Mouse (Mus musculus) liver, embryonic 11.5 days (tissue): ENCODE results near the gene Bcl2l12. TPM values are rescaled to one million over a fixed set of nuclear protein-coding genes. Genes with fewer than 3 reads are reported as not detected.

Source experiments
- ATAC-seq: fragments of 200-750 bp; cut with Nextera tagmentation; replicated peaks from 2 replicates; pipeline ENCODE4 v1.8.0; 2017; ENCODE audit warnings: moderate number of reproducible peaks, mild to moderate bottlenecking, moderate TSS enrichment, moderate library complexity; ENCODE audit not compliant: low FRiP score
- DNase-seq: peaks from one replicate; pipeline ENCODE4 v3.0.0-alpha.2; 2017; ENCODE audit warnings: low spot score
- H3K27ac ChIP-seq: fragments of 300-500 bp; sonication (generic); 2 replicates; pipeline ENCODE4 v1.5.1; 2014; ENCODE audit warnings: mild to moderate bottlenecking, low read depth, low read length, control low read depth
- H3K27me3 ChIP-seq: fragments of 300-500 bp; sonication (generic); replicated peaks from 2 replicates; pipeline ENCODE4 v1.6.1; 2014; ENCODE audit warnings: low read length, mixed read lengths; ENCODE audit not compliant: control insufficient read depth, insufficient read depth
- H3K36me3 ChIP-seq: fragments of 300-500 bp; sonication (generic); 2 replicates; pipeline ENCODE4 v1.6.1; 2014; ENCODE audit warnings: mild to moderate bottlenecking, low read length, moderate library complexity, mixed read lengths; ENCODE audit not compliant: control insufficient read depth, insufficient read depth
- H3K4me1 ChIP-seq: fragments of 300-500 bp; sonication (generic); replicated peaks from 2 replicates; pipeline ENCODE4 v1.6.1; 2014; ENCODE audit warnings: low read length, mixed read lengths; ENCODE audit not compliant: control insufficient read depth, insufficient read depth
- H3K4me2 ChIP-seq: fragments of 300-500 bp; sonication (generic); 2 replicates; pipeline ENCODE4 v1.6.1; 2014; ENCODE audit warnings: mild to moderate bottlenecking, control low read depth, moderate library complexity
- H3K4me3 ChIP-seq: fragments of 300-500 bp; sonication (generic); 2 replicates; pipeline ENCODE4 v1.5.1; 2014; ENCODE audit warnings: low read depth, low read length, control low read depth
- H3K9ac ChIP-seq: fragments of 300-500 bp; sonication (generic); 2 replicates; pipeline ENCODE4 v1.6.1; 2014; ENCODE audit warnings: low read depth, low read length, control low read depth
- H3K9me3 ChIP-seq: fragments of 300-500 bp; sonication (generic); 2 replicates; pipeline ENCODE4 v1.6.1; 2016; ENCODE audit warnings: low read length, inconsistent platforms, mixed read lengths; ENCODE audit not compliant: control insufficient read depth
- WGBS: fragments of 180-500 bp; shearing (Covaris S2); extraction: QIAGEN DNeasy Blood & Tissue Kit; methylation state at CpG from one replicate; pipeline ENCODE4 v1.1.7; 2014; 5-methylcytosine and 5-hydroxymethylcytosine counted together
- polyA plus RNA-seq: library from polyadenylated mRNA; unstranded; fragments of >200 nt; fragmentation: Nextera tagmentation; extraction: Ambion mirVana; gene quantifications from 2 replicates; pipeline ENCODE4 v1.2.1, GENCODE M21; 2014

Bcl2l12 gene
- polyA plus RNA-seq, 1 experiment from 2014 or later = 39.6 TPM

DNA sequence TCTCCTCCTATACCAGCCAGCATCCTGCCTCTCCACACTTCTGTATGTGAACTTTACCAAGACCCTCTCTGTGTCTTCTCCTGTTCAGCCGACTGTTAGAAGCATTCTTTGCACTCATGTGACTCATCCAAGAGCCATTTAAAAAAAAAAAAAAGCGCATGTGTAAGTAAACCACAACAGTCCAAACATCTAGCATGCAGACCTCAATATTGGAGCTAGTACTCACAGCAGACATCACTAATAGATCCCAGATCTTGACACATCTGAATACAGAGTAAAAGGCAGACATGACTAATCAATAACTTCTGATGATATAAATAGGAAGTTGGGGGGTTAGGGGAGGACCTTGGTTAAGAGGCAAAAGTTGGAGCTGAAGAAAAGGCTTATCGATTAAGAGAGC is 37.1 kb upstream of the Bcl2l12 start:
- H3K9ac ChIP-seq = no peak overlapping the region
- H3K27ac ChIP-seq = no peak overlapping the region
- no peaks in the 10 kb centered on the region for H3K4me1 ChIP-seq
- no peaks in the 10 kb centered on the region for H3K27me3 ChIP-seq
- ATAC-seq = no peak
- H3K9me3 ChIP-seq = no peaks in the 10 kb centered on the region
- DNase-seq = no peak
- H3K4me3 ChIP-seq = no peak overlapping the region
- 85% methylated on average over 3 of the region's 3 CpGs for WGBS
- H3K36me3 ChIP-seq = peaks cover 79% of the 10 kb centered on the region
- H3K4me2 ChIP-seq = no peak overlapping the region

DNA sequence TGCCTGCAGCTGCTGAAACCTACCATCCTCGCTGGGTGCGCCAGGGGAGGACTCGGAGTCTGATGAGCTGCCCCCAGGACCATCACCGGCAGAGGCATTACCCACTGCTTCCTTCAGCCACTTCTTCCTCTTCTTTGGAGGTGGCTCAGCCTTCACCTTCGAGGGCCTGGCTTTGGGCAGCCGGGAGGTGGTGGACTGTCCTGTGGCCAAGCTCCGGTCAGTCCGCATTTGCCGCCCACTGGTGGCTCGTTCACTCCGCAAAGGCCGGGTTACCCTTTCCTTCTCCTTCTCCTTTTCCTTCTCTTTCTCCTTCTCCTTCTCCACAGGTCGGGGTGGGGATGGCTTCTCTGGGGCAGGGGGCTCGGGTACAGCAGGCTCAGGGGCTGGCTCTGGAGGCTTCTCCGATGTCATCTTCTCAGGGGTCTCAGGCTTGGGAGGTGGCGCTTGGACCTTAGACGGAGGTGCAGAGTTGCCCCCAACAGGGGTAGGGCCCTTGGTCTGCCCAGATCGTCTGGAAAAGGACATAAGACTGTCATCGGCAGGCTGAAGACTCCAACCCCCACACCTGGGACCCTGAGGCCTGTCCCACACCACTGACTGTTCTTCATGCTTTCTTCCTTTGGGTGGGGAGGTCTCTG is 35.3 kb upstream of the Bcl2l12 start:
- WGBS = 91% methylated on average over 19 of the region's 19 CpGs
- no peaks in the 10 kb centered on the region for H3K4me1 ChIP-seq
- H3K9ac ChIP-seq = no peak overlapping the region
- no peak overlapping the region for H3K4me2 ChIP-seq
- H3K36me3 ChIP-seq = peaks cover 76% of the 10 kb centered on the region
- H3K27ac ChIP-seq = no peak overlapping the region
- ATAC-seq (no peak), DNase-seq (no peak)
- no peaks in the 10 kb centered on the region for H3K27me3 ChIP-seq
- no peak overlapping the region for H3K4me3 ChIP-seq
- no peaks in the 10 kb centered on the region for H3K9me3 ChIP-seq

DNA sequence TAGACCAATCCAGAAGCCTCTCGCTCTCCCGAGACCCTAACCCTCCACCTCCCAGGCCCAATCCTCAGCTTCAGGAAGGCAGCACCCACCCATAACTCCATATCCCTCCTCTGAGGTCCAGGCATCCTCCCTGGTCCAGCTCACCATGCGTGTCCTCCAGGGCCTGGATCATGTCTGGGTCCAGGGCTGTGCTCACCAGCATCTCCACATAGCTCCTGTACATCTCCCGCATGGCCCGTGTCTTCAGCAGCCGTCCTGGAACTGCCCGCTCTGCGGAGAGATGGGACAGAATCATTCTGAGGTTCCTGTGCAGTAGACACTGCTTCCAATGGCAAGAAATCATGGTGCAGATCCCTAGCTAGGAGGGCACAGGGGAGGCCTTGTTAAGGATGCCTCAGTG is 32.3 kb upstream of the Bcl2l12 start:
- no peaks in the 10 kb centered on the region for H3K4me1 ChIP-seq
- no peak overlapping the region for H3K4me3 ChIP-seq
- no peak overlapping the region for H3K9ac ChIP-seq
- peaks cover 67% of the 10 kb centered on the region for H3K36me3 ChIP-seq
- WGBS = 90% methylated on average over 8 of the region's 8 CpGs
- no peaks in the 10 kb centered on the region for H3K9me3 ChIP-seq
- no peak for ATAC-seq
- no peak for DNase-seq
- no peak overlapping the region for H3K27ac ChIP-seq
- H3K27me3 ChIP-seq = no peaks in the 10 kb centered on the region
- H3K4me2 ChIP-seq = no peak overlapping the region

DNA sequence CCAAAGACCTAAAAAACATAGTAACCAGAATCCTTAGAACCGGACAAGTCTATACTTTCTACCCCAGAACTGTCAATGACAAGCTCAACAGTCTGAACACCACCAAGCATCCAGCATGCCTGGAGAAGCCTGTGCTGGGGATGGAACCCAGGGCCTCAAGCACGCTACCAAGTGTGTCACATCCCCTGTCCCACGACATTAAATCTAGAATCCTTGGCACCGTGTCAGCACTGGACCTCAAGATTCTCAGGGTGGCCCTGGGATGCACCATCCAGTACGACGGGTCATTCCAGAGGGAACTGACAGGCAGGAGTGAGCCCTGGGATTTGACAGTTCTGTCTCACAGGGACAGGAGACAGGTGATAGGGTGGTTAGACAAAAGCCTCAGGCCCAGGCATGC is 31.5 kb upstream of the Bcl2l12 start:
- DNase-seq (no peak), ATAC-seq (no peak)
- peaks cover 65% of the 10 kb centered on the region for H3K36me3 ChIP-seq
- no peak overlapping the region for H3K4me3 ChIP-seq
- H3K4me2 ChIP-seq = no peak overlapping the region
- no peaks in the 10 kb centered on the region for H3K27me3 ChIP-seq
- H3K4me1 ChIP-seq = no peaks in the 10 kb centered on the region; the same call in 1 of the 2 replicates
- WGBS = 92% methylated on average over 6 of the region's 6 CpGs
- no peak overlapping the region for H3K9ac ChIP-seq
- no peaks in the 10 kb centered on the region for H3K9me3 ChIP-seq
- no peak overlapping the region for H3K27ac ChIP-seq

DNA sequence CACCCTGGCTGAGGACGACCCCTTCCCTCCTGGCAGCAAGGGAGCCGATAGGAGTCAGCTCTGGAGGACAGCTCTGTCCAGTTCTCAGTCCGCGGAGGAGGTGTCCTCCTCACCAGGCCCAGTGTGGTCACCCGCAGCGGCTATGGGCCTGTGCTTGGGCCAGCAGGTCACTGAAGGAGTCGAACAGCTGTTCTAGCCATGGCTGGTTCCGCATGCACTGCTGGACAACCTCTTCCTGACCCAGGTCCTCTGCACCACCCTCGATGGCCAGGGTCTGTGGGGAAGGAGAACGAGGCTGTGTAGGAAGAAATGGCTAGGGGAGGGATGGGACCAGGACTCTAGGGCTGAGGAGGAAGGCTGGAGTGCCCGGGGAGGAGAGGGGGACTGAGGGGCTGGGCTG is 29.8 kb upstream of the Bcl2l12 start:
- ATAC-seq (no peak), DNase-seq (no peak)
- Histone ChIP-seq H3K27ac (no peak overlapping the region), H3K4me2 (no peak overlapping the region), H3K9ac (no peak overlapping the region), H3K27me3 (no peaks in the 10 kb centered on the region), H3K9me3 (no peaks in the 10 kb centered on the region), H3K4me3 (no peak overlapping the region), H3K4me1 (no peaks in the 10 kb centered on the region; the same call in 1 of the 2 replicates), H3K36me3 (peaks cover 48% of the 10 kb centered on the region)
- 90% methylated on average over 11 of the region's 11 CpGs for WGBS

DNA sequence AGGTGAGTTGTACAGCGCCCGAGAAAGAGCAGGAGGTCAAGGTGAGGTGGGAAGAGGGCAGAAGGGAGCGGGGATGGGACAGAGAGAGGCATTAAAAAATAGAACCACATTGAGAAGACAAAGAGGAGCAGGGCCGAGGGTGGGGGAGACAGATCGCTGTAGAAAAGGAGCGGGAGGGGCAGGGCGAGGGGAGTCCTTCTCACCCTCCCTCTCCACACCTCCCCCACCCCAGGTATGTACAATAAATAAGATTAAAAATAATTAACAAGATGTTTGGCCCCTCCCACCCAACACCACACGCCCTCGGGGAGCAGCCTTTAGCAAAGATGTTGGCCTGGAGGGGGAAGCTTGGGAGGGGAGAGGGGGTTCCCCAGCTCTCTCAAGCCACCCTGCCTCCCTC is 29.2 kb upstream of the Bcl2l12 start:
- no peaks in the 10 kb centered on the region; the same call in 1 of the 2 replicates for H3K4me1 ChIP-seq
- no peak overlapping the region for H3K4me3 ChIP-seq
- H3K27ac ChIP-seq = no peak overlapping the region
- DNase-seq (no peak), ATAC-seq (no peak)
- H3K4me2 ChIP-seq = no peak overlapping the region
- H3K9me3 ChIP-seq = no peaks in the 10 kb centered on the region
- peaks cover 43% of the 10 kb centered on the region for H3K36me3 ChIP-seq
- no peak overlapping the region for H3K9ac ChIP-seq
- 82% methylated on average over 9 of the region's 9 CpGs for WGBS
- H3K27me3 ChIP-seq = no peaks in the 10 kb centered on the region

DNA sequence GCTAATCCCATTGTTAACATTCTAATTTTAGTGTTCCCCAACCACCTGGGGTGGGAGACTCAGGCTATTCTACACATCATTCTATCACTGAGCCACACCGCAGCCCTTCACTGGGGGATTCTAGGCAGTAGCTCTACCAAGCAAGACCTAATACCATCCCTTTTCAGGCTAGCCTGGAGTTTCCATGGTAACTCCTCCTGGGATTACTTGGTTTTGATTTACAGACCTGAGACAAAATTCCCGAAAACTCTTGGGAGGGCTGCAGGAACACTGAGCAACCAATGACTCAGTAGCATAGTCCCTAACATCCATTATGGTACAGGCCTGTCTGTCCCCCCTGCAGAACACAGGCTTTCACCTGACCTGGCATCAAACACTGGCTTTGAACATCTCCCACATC is 27.7 kb upstream of the Bcl2l12 start:
- Histone ChIP-seq H3K27ac (no peak overlapping the region), H3K27me3 (no peaks in the 10 kb centered on the region), H3K9ac (no peak overlapping the region), H3K36me3 (peaks cover 33% of the 10 kb centered on the region), H3K9me3 (no peaks in the 10 kb centered on the region), H3K4me1 (no peaks in the 10 kb centered on the region; the same call in 1 of the 2 replicates), H3K4me3 (no peak overlapping the region), H3K4me2 (no peak overlapping the region)
- no peak for ATAC-seq
- WGBS = 88% methylated on average over 2 of the region's 2 CpGs
- DNase-seq = no peak

DNA sequence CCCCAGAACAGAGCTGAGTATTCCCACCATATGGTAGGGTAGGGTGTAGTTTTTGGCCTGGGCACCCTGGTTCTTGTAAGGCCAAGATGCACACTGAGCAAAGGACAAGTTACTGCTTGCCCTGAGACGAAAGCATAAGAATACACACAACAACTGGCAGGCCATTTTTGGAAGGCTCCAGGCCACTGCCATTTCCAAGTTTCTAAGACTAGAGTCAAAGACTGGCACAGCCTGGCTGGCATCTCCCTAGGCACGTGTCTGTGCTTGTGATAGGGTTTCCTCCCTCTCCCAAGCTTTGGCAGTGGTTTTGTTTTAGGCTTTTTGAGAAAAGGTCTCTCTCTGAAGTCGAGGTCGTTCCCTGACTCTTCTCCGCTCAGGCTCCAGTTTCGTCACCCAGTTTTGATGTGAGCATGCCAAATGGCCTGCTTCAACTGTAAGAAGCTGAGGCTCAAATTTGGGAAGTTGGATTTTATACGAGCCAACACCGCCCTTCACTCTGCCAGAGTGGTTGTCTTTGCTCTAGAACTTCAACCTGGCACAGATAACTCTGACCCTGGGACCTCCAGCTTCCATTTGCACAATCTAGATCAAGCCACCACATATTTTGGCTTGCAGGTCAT is 27.2 kb upstream of the Bcl2l12 start:
- ATAC-seq = no peak

More for the DNA sequence above, 27.2 kb upstream of the Bcl2l12 start:
- H3K27me3 ChIP-seq = 0 out of 2 replicates have a peak, but pooled peaks cover 3% of the 10 kb centered on the region
- no peak overlapping the region for H3K4me2 ChIP-seq
- H3K9me3 ChIP-seq = no peaks in the 10 kb centered on the region
- WGBS = 68% methylated on average over 8 of the region's 8 CpGs
- H3K4me1 ChIP-seq = no peaks in the 10 kb centered on the region; the same call in 1 of the 2 replicates
- DNase-seq = no peak
- no peak overlapping the region for H3K27ac ChIP-seq
- no peak overlapping the region for H3K4me3 ChIP-seq
- H3K36me3 ChIP-seq = peaks cover 27% of the 10 kb centered on the region
- H3K9ac ChIP-seq = no peak overlapping the region
